Mouse (Mus musculus) heart, adult 18-20 months (tissue): Measurements from ENCODE around the gene Col13a1. TPM values are rescaled to one million over a fixed set of nuclear protein-coding genes. Genes with fewer than 3 reads are reported as not detected.

ENCODE experiments used
- DNase-seq, 2 experiments: peaks; one replicate each; pipeline ENCODE4 v3.0.0; 2021 to 2022; ENCODE audit warnings: mixed read lengths in 1 of 2
- total RNA-seq, 2 experiments: library from RNA; stranded (reverse); gene quantifications; 2 replicates each; pipeline ENCODE4 v1.2.3; 2021

Gene Col13a1
- total RNA-seq, 2 experiments from 2014 or later = 0.49 to 0.72 TPM

GRCm38 (mm10) chr10:61827950-61828936 is 150.7 kb downstream of the Col13a1 start:
- no peak for DNase-seq

DNA sequence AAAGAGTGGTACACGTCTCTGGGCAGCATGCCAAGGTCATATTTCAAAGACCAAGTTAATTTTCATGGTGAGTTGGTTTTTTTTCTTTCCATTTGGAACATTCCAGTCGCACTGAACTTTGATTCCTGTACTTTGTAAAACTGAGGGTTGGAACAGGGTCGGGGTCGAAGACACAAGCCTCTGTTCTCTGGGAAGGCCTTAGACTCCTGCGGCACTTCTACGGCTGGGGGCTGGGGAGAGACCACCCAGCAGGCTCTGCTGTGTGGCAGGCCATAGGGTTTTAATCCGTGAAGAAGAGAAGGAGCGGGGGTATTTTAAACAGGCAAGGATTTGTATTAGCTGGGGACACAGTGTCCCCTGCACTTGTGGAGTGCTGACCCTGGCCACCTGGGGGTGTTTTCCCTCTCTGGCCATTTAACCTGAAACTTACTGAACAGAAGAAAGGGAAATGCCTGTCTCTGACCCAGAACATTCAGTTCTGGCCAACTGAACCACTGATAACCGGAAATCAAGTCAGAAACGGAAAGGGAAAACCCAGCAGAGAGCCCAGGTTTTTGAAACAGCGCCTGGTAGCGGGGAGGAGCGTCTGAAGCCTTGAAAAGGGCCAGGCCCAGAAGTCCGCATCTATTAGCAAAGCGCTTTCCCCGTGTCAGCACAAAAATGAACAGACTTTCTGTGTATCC is 152.0 kb downstream of the Col13a1 start:
- DNase-seq = peak in 1 of 2 experiments; percentile 34

- DNase-seq = no peak
Measured at GRCm38 (mm10) chr10:61825979-61826752, 152.7 kb downstream of the Col13a1 start.

- DNase-seq = no peak
Measured at GRCm38 (mm10) chr10:61825536-61825935, 153.4 kb downstream of the Col13a1 start.

- no peak for DNase-seq
Measured at GRCm38 (mm10) chr10:61823731-61824115, 155.2 kb downstream of the Col13a1 start.

DNA sequence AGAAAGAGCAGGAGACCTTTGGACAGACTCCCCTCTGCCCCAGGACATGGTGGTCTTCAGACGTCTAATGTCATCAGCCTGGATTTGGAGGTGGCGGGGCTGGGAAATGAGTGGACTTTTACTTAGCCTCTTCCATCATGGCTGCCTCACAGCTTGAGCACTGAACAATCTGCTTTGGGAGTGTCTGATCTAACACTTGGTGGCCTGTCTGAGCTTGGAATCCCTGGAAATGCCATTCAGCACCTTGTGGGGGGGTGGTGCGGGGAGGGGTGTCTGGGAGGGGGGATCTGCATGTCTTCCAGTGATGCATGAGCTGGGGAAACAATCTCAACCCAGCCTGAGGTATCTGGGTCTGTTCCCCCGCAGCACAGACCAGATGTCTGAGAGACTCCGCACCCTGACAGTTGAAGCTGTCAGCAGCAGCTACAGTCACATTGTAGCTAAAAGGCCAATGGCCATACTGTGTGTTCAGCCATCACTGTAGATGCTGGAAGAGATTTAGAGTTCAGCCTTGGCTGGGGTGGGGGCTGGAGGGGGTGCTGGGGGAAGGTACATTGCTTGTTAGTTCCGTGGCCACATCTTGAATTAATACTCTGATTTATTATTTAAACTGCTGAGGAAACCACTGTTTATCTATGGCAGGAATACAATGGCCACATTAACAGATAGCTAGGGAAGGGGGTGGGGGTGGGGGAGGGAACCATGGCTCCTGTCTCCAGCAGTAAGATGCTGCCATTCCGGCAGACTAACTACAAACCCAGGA is 155.8 kb downstream of the Col13a1 start:
- no peak for DNase-seq

- DNase-seq = no peak
Measured at GRCm38 (mm10) chr10:61820050-61820449, 158.9 kb downstream of the Col13a1 start.

DNA sequence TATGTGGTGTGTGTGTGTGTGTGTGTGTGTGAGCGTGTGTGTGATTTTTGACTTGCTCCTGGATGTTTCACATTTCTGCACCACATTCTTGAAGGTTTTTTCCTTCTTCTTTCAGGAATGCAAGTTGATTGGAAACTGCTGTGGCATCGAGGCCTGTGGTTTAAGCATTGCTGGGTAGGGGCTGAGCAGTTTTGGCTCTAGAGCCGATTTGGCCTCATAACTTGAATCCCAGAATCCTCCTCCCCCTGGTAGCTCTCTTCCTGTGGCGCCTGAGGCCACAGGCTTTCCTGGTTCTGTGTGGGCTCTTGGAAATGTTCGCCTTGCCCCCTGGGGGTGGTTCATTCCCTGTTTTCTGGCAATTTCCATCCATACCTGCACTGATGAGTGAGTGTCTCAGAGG is 166.9 kb downstream of the Col13a1 start:
- DNase-seq = no peak

DNA sequence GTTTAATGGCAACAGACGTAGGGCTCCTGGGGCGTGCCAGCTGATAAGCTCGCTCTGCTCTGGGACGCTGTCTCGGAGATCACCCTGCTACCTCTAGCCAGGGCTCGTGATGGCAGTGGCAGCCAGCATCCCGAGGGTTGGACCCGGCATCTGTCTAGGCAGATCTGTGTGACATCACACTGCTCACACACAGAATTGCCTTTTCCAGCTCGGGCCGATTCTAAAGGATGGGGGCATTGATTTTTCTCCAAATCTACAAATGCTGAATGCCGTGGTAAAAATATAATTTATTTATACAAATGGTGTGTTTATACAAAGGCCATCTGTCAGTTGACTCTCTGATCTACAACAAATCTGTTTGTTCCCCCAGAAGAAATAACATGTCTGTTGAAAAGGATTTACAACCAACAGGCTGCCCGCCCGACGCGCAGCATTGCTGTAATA is 180.8 kb downstream of the Col13a1 start:
- no peak for DNase-seq

DNA sequence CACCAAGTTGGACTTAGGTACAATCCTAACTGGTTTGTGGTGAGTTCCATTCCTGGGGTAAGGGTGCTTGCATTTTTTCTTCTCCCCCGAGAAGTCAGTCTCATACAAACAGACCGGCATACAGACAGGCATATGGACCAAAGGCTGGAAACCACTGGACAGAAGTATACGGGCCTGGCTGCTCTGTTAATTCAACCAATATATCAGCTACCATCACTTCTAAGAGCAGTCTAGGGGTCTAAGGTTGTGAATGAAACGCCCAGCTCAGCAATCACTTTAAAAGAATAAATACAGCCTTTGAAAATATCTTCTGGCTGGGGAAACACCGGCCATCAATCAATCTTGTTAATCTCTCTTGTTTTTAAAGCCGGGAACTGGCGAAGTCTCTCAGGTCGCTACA is 183.4 kb downstream of the Col13a1 start:
- no peak for DNase-seq

GRCm38 (mm10) chr10:61794971-61795370 is 183.9 kb downstream of the Col13a1 start:
- no peak for DNase-seq

DNA sequence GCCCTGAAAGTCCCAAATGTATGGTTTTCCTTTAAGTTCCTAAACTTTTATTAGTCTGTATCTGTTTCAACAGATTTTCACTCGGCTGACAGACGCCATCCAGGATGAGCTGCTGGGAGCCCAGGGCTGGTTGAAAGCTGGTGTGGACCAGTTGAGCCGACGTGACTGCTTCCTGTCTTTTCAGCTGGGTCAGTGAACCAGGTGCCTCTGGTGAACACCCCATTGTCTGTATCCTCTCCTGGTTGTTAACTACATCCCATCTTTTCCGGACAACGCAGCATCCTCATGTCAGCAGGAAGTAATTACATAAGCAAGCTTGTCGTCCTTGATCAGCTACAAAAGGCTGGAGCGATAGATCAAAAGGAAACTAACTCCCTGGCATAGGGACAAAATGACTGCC is 185.9 kb downstream of the Col13a1 start:
- no peak for DNase-seq

DNA sequence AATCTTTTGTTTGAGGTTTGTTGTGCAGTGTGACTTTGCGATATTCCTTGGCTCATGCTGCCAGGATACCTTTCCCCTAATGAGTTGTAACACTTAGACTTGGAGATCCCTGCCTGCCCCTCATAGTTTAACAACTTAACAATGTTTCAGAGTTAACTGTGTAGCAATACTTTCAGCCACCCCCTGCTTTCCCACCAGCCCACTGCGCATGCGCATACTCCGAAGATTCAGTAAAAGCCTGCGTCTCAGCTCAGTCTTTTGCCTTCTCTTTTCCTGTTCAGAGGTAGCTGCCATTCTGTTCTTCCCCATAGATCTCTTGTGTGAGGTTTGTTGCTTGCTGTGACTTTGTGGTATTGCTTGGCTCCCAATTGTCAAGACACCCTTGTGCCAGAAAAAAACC is 190.4 kb downstream of the Col13a1 start:
- DNase-seq = no peak

Other genes with a start within 250 kb of the Col13a1 start
- 1 to 10 TPM; 3.6 to 5.0 TPM for gene H2afy2, start 195.0 kb downstream of the Col13a1 start, total RNA-seq
- gene Neurog3, start 154.0 kb upstream of the Col13a1 start, total RNA-seq = not detected
- gene Fam241b, start 164.8 kb upstream of the Col13a1 start, total RNA-seq = 1 to 10 TPM; 3.1 to 4.1 TPM